Mouse (Mus musculus) embryo, embryonic 9.5 days (tissue): Measurements from ENCODE around the gene 1700056E22Rik.

Source experiments
- DNase-seq: peaks from one replicate; pipeline ENCODE4 v3.0.0-alpha.2; 2017; ENCODE audit errors: extremely low spot score

The 1700056E22Rik gene

DNA sequence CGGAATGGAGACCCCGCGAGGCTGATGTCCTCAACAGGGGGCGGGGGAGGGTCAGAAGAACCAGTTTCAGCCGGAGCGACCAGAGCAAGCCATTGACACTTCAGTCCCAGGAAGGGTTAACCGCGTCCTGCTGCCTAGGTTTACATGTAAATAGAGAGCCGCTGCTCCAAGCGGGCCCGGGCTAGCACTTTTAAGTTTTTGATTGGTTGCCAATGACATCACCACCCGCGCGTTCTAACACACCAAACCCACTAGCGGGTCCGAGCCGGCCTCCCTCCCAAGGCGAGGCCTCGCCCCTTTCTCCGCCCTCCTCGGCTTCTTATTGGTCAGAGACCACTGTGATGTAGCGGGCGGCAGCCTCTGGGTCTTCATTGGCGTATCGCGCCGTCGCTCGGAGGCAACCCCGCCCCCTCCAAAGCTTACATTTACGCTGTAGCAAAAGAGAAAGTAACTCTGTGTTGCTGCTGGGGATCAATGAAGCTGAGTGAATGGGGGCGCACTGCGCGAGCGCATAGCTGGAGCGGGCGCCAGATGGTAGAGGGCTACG is at the start of gene 1700056E22Rik:
TSS of gene 1700056E22Rik (minus strand) at position 291 of the 547 bp plus-strand sequence.
- DNase-seq, result peak; percentile 98

- DNase-seq, result no peak
Measured at GRCm38 (mm10) chr1:184083166-184083565, 49.1 kb upstream of the 1700056E22Rik start.

DNA sequence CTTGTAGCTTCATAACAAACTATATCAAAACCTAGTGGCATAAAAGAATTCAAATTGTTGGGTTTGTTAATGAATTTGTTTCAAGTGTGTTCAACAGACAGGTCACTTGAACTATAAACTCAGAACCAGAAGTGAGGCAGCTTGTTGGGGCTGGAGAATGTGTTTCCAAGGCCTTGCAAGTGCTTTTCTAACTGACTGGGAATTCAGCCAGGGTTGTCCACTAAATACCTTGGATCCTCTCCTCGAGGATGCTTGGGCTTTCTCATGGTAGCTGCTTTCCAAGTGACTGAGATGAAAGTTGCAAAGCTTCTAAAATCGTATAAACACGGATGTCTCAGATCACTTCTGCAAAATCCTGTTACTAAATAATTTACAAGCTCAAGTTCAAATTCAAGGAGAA is 48.6 kb upstream of the 1700056E22Rik start:
- no peak for DNase-seq

DNA sequence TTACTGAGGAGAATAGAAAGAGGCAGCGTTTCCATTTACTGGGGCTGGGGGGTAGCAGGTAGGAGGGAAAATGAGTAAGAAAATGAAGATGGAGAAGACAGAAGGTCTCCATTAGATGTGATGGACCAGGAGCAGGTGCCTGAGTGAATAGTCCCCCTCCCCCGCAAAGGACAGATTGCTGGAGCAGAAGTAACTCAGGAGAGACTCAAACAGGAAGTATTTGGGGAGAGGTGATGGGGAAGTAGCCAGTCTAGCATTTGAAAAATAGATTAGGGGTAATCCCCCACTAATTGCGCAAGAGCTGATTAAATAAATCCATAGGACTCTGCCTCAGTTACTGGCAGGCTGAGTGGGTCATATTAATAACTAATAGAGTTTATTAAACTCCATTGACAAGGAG is 45.2 kb upstream of the 1700056E22Rik start:
- DNase-seq, result no peak

GRCm38 (mm10) chr1:184076756-184077155 is 42.7 kb upstream of the 1700056E22Rik start:
- no peak for DNase-seq

DNA sequence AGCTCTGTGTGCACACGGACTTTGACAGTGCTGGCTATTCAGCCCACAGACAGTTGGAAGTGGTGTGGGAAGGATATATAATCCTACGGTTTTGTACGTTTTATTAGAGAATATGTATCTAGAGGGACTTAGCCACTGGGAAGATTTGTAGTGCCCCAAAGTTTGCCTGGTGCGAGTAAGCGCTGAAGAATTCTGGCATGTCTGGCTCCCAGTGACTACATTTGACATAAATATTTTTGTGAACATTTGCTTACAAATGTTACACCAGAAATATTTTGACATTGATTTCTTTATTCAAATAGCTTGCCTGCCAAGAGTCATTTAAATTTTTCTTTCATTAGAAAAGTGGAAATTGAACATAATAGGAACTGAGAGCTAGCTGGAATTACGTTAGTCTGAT is 42.0 kb upstream of the 1700056E22Rik start:
- DNase-seq, result no peak

DNA sequence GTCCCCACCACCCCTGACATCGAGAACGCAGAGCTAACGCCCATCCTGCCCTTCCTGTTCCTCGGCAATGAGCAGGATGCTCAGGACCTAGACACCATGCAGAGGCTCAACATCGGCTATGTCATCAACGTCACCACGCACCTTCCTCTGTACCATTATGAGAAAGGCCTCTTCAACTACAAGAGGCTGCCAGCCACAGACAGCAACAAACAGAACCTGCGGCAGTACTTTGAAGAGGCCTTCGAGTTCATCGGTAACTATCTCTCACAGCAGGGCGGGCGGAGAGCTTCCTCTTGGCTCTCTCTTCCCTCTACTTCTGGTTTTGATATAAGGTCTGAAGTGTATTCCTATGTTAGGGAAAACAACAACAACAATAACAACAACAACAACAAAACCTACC is 34.9 kb upstream of the 1700056E22Rik start:
- DNase-seq, result no peak

DNA sequence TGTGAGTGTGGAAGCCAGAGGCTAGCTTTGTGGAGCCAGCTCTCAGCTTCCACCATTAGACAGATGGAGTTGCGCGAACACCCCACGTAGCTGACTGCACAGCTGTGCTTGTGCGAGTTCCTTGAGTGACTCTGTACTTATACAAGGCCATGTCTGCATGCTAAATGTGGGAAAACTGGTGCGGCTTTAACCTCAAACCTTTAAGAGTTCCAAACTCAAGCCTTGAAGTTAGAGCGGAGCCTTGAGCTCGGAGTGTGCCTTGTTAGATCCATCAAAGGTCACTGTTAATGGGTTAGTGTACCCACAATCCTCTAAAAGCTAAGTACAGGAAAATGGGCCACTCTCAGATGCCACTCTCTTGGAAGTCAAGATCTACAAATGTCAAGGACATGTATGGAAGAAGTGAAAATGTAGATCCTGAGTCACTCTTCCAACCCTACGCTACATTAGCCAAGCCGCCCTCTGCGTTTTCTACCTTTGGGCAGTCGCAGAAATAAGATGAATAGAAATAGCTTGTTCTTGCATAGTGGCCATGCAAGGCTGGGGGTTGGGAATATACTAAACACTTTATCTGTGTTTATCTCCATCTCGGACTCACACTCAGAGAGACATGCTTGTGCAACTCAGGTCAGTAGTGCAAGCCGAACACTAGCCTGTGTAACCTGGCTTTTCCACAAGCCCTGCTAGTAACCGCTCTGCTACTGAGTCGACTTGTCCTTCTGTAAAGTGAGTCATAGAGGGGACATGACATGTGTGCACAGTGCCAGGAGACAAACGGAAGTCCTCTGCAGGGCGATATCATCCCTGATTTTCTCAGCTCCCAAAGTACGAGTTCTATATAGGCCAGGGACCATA is 33.8 kb upstream of the 1700056E22Rik start:
- no peak for DNase-seq

DNA sequence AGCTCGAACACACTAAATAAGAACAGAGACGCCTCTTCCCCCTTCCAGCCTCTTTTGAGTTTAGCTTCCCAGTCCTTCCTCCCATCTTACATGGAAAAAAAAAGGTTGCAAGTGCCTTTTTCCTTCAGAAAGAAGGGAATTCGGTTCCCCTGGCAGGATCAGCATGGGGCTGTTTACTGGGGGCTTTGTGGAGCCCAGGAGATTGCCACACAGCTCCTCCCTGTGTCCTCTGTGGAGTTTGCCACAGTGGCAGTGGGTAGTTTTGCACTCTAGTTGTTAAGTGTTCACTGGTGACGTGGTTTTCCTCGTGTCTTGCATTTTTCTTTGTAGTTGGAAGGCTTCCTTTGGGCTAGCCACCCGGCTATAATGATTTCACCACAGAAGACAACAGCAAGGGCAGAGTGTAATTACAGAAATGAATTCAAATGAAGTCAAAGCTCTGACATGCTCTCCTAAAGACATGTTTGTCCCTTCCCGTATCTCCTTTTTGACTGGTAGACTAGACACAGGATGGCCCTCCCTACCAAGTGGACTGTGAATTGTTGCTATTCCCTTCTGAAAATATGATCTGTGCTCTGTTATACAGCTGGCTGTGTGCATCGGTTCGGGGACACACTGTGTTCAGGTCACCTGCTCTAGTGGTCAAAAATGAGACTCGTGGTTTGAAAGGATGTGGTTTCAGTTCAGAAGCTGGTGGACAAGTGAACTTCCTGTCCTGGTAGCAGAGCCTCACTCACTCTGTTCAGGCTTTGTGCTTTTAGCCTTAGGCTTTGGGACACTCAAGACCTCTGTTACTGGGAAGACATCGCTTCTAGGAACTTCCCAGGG is 32.6 kb upstream of the 1700056E22Rik start:
- no peak for DNase-seq

DNA sequence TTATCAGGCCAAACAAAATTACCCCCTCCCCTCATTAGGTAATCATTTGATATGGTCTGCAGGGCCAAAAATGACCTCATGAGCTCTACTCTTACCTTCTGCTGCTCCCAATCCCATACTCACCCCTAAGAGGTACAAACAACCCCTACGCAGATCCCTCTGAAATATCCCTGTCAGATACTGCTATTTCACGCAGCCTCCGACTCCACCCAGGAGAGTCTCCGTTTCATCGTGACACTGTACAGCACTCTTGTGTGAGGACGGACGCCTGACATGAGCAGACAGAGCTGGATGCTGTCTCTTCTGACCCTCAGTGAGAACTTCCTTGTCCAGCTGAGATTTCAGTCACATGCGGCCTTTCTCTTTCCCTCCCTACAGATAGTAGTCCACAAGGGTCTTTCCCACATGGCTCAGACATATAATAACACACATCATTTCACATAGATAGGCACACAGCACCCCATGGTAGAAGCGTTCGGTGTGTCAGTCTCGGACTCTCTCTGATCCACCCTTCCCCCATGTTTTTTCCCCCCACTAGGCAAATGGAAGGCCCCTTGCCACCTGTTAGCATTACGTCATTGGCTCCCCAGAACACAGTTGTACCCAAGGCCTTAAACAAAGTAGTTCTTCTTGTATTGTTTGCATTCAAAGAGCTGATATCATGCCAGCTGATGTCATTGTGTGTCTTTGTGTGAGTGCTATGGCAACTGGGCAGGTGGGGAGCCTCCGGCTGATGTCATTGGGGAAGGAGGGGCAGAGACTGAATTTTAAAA is 31.7 kb upstream of the 1700056E22Rik start:
- no peak for DNase-seq

- DNase-seq, result no peak
Measured at GRCm38 (mm10) chr1:184064306-184064705, 30.2 kb upstream of the 1700056E22Rik start.

GRCm38 (mm10) chr1:184061901-184062300 is 27.8 kb upstream of the 1700056E22Rik start:
- DNase-seq, result no peak

DNA sequence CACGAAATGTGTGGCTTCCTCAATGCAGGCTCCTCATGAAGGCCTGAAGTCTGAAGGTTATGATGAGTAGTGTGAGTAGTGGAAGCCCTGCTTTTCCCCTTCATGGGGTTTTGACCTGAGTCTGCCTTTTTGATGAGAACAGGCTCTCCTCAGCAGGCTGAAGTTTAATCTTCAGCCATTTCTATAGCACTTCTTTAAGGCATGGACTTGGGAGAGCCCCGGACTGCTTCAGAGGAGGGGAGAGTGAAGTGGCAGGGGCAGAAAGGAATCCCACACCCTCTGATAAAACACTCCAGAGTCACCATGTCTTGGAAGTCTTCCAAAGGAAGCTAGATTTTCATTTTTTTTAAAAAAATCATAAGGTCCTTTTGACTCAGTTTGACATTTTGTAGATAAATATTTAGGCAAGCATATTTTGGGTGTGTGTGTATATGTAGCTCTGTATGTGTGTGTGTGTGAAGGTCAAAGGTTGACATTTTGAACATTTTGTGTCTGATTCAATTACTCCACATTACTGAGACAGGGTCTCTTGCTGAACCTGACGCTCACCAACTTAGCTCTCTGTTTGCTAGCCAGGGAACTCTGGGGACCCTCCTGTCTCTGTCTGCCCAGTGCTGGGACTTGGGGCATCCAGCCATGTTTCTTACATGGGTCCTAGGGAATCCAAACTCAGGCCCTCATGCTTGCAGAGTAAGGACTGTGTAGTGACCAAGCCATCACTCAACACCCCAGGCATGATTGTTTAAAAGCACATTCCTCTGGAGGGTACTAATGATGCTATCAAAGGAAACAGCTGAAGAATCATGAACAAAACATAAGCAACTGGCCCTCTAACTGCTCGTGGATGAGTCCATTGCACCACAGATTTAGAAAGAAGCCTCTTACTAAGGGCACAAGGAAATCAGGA is 27.0 kb upstream of the 1700056E22Rik start:
- no peak for DNase-seq

- DNase-seq, result no peak
Measured at GRCm38 (mm10) chr1:184060381-184060780, 26.3 kb upstream of the 1700056E22Rik start.

GRCm38 (mm10) chr1:184059814-184060213 is 25.7 kb upstream of the 1700056E22Rik start:
- no peak for DNase-seq

DNA sequence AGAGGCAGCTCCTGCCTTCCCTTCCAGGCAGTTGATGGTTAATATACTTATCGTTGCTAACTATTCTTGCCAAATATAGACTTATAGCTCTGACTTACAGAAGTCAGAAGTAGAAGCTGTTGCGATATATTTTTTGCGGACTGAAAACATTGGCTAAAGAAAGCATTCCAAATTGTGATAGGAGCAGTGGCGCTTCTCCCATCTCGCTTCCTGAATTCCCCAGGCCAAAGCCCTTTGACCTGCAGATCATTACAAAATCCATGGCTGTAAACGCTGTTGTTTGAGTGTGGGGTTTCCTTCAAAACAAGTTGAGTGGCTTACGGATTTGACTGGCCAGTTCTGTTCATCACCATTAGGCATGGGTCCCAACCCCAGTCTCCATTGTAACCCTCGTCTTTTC is 24.1 kb upstream of the 1700056E22Rik start:
- no peak for DNase-seq

DNA sequence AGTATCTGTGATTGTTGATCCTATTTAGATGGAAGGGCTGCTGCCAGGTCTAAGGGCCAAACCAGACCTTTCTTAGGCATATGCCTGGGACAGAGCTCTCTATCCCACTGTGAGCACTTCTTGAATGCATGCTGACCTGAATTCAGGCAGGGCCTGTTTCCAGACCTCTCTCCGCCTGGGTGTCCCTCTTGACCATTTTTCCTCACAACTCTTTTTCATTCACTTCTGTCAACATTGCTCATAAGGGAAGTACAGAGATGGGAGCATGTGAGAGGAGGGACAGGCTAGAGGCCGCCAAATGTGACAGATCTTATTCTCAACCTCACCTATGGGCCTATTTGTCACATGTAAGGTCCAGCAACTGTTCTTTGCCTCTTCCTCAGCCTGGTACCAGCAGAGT is 20.1 kb upstream of the 1700056E22Rik start:
- DNase-seq, result no peak

- no peak for DNase-seq
Measured at GRCm38 (mm10) chr1:184053711-184054110, 19.6 kb upstream of the 1700056E22Rik start.

GRCm38 (mm10) chr1:184053141-184053540 is 19.0 kb upstream of the 1700056E22Rik start:
- DNase-seq, result no peak

DNA sequence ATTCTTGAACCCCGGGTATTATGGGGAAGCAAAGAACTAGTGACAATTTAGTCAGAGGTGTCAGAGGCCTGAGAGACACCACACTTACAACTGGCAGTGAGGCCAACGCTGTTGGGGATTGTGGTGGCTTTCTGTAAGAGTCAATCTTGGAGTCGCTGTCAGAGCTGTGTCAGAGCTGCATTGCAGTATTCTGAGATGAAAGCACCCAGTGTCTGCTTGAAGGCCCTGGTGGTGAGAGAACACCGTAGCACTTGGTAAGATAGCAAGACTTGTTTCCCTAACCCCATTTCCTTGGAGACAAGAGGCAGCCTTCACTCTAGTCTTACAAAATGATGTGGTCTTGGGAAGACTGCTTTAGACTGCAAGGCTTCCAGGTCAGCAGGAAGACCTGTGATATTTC is 18.2 kb upstream of the 1700056E22Rik start:
- no peak for DNase-seq

GRCm38 (mm10) chr1:184051824-184052223 is 17.7 kb upstream of the 1700056E22Rik start:
- DNase-seq, result no peak
